Mouse (Mus musculus) olfactory bulb, adult 2 months (tissue): ENCODE measurements at regions not wholly inside any gene's neighbourhood (a gene's known extent, or its start where the extent isn't known, plus 50 kb on each side); places are given as distances from the start of the nearest gene placed in this dataset.

Experiments
- CTCF ChIP-seq: fragments of 200-500 bp; IDR thresholded peaks from 2 replicates; pipeline ENCODE4 v1.5.1; 2012; ENCODE audit warnings: low read depth, mild to moderate bottlenecking, low read length, moderate library complexity; ENCODE audit not compliant: insufficient read depth
- POLR2A ChIP-seq: fragments of 200-500 bp; IDR thresholded peaks from 2 replicates; pipeline ENCODE4 v1.6.1; 2012; ENCODE audit warnings: mild to moderate bottlenecking, low read depth, low read length, moderate library complexity; ENCODE audit not compliant: insufficient read depth

- TF ChIP-seq POLR2A (no peak), CTCF (no peak)
Observed at GRCm38 (mm10) chr10:119135489-119135924, 104.3 kb downstream of the Cand1 start.
